Mouse (Mus musculus) lung, postnatal 14 days (tissue): ENCODE measurements around the gene Cdkn1a.

Source experiments
- DNase-seq: peaks from one replicate; pipeline ENCODE4 v3.0.0; 2021

Cdkn1a gene

DNA sequence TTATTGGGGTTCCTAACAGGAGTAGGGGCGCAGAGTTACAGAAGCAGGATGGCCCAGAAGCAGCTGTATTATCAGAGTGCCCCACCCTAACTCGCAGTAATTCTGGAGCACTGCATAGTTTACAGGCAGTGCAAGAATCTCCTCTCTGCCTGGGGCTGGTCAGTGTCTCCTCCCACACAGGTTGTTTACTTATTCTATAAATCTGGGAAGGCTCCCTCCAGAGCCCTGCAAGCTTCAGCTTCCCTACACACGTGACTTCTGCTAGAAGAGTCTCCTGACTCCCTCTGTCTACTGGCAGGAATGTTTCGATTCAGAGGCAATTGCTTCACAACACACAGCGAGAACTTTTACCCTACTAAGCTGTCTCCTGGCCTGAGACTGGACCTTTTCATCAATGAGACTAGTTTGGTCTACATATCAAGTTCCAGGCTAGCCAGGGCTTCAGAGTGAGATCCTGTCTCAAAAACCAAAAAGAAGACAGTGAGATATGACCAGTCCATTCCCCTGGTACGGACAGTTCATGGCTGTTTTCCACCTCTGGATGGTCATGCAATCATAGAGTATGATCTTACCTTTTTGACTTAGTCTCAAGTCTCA lies 32.9 kb downstream of the Cdkn1a start:
- DNase-seq = no peak

DNA sequence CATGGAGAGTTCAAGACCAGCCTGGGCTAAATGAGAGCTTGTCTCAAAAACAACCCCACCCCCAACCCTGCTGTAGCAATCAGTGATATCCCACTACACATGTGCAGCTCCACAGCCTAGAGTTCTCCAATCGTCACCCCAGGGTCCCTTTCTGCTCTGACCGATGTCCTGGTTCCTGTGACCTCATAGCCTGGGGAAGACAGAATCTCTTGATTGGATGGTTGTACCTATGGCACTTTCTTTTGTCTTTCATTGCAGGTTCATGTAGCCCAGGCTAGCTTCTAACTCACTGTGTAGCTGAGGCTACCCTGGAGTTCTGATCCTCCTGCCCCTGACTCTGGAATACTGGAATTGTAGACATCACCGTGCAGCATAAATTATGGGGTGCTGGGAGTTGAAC lies 35.8 kb downstream of the Cdkn1a start:
- no peak for DNase-seq

DNA sequence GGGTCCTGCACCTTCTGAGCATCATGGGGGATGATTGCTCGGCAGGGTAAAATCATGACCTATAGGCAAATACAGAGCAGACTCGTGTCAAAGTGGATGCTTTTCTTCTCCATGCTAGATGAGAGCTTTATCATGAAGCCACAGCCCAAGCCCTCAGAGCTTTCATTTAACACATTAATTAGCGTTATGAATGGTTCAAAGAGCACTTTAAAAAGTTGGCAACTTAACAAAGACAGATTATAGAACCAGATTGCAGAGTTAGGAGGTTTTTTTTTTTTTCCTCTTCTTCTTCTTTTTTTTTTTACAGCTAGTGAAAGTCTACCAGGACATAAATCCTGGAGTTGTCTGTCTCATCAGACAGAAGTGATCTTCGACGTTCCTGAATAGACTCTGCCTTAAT lies 38.6 kb downstream of the Cdkn1a start:
- no peak for DNase-seq

DNA sequence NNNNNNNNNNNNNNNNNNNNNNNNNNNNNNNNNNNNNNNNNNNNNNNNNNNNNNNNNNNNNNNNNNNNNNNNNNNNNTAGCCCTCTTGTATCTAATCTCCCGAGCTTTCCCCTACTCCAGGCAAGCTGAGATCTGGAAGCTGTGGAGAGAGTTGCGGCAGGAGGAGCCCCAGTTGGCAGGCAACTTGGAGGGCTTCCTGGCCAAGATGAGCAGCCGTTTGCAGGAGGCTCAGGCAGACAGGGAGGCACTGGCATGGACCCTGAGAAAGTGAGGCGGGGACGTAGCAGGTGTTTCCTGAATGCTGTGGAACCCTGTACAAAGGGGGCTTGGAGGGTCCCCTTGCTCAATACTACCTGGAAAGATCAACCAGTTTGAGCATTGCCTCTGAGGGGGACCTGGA lies 44.3 kb downstream of the Cdkn1a start:
- DNase-seq = no peak

DNA sequence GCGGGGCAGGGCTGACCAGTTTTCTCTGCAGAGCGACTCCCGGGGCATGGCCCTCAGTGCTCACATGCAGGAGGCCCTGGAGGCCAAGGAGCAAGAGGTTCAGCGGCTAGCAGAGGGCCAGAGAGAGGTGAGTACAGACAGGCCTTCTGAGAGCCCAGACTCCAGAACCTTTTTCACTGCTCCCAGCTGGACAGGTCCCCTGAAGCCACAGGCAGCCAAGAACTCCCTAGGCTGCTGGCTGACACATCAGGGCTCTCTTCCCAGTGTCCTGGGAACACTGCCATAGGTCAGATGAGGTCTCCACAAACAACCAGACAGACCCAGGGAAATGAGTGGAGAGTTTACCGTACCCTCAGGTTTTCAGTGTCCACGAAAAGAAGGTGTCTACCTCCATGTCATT lies 45.5 kb downstream of the Cdkn1a start:
- DNase-seq = peak; percentile 75

DNA sequence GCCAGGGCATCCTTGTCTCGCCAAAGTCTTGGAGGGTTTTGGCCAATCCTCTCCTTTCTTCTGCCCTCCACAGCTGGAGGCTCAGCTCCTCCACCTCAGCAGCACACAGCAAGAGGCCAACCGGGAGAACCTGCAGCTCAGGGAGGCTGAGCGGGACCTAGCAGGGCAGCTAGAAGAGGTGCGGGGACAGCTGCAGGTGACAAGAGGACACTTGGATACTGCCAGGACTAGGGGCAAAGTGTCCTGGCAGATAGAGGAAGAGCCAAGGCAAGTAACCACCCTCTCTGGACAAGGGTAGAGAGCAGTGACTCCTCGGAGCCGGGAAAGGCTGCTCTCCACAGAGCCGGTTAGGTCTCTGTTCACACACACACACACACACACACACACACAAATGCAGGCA lies 47.1 kb downstream of the Cdkn1a start:
- DNase-seq = no peak

DNA sequence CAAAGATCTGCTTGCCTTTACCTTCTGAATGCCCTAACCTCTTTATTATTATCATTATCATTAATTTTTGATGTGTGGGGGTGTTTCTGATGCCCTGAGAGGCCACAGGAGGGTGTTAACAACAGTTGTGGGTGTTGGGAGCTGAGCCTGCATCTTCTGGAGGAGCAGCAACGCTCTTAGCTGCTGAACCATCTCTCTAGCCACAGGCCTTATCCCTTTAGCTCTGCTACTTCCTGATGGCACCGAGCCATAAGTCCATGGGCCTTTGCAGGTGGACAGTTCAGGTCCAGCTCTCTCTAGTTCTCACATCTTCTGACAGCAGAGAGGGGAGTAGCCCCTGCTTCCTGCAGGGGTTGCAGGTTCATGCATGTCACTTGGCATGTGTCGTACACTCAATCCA lies 50.8 kb downstream of the Cdkn1a start:
- DNase-seq = no peak

DNA sequence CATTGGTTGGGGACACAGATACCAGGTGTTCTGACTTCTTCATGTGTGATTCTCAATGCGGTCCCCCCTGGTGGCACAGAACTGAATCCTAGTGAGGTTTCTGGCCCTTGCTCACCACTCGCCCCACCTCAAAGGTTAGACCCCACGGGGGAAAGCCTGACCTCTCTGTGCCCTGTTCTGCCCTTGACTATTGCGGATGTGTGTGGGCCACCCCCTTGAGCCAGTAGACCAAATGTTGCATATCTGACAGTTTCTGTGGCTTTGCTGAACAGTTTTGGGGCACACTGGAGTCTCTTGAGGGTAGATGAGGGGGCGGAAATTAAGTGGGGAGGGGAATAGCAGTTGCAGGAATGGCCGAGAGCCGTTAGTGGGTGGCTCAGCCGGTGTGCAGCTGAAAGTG lies 52.5 kb downstream of the Cdkn1a start:
- no peak for DNase-seq

DNA sequence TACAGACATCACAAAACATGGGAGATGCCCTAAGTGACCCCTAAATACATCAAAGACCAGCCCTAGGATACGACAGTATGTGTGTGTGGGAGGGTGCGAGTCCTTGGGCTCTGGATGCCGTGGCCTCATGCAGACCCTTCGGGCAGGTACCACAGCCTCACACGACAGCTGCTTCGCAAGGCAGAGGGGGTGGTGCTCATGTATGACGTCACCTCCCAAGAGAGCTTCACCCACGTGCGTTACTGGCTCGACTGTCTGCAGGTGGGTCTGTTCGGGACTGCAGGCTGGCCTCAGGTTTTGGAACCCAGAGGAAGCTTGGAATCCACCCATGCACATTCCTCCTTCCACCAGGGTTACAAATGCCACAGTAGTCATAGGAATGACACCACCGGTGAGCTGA lies 54.3 kb downstream of the Cdkn1a start:
- no peak for DNase-seq

DNA sequence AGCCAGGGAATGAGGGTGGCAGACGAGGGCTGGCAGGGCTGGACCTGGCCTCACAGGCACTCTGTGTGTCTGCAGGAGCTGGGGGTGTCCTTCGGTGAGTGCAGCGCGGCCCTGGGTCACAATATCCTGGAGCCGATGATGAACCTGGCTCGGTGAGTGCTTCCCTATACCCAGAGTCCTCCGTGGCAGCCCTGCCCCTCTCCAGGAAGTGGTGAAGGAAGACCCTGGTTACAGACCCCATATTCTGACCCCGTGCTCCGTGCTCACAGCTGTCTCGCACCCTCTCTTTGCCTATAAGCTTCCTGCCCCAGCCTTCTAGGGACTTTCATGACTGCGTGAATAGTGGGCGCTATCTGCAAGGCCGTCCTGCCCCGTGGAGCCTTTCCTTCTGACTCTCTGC lies 56.5 kb downstream of the Cdkn1a start:
- no peak for DNase-seq

DNA sequence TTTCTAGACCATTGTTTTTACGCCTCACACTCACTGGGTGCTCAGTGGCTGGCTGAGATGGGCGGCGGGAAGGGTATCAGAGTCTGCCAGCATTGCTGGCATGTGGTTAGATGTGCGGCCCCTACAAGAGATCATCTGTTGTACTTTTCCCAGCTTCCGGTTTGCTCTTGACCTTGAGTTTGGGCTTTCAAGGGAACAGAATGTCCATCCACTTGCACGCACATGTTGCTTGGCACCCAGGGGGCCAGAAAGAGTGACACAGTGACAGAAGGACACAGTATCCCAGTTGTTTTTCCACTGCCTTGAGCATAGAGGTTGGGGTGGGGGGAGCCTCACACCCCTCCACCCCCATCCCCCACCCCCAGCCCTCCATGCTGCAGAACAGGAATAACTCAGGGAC lies 57.0 kb downstream of the Cdkn1a start:
- DNase-seq = no peak

DNA sequence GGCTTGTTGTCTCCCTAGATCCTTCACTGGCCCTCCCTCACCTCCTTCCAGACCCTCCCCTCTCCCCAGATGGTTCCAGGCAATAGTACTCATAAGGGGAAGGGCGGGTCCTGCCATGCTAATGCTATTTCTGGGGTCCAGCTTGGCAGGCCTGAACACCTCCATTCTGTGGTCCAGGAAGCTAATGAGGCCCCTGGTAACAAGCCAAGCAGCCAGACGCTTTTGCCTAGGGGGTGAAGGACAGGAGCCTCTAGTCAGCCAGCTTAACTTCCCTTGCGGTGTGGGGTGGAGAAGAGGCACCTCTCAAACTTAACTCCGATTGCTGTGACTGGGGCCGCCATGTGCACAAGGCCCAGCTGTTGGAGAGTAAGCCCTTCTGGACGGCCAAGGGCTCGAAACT lies 59.0 kb downstream of the Cdkn1a start:
- DNase-seq = no peak
